Mouse (Mus musculus): ENCODE results near the gene Ggta1.

- TF ChIP-seq CTCF (IDR thresholded peaks at IDR 0.05; ENCODE audit: low read depth, low read length) (no peak), POLR2A (IDR thresholded peaks at IDR 0.05; ENCODE audit: borderline replicate concordance, low read depth, low read length) (no peak)
Observed at GRCm38 (mm10) chr2:35461131-35461947, 1.7 kb downstream of the Ggta1 start.
